Mouse (Mus musculus): ENCODE results near the gene Higd1c.
A peak's percentile ranks its signal among the peaks of the same experiment; 100 is the strongest.
"Not testable (repeated sequence)": the region's sequence is repeated elsewhere in the genome, so short reads cannot be mapped to it uniquely, and the experiment has no call there.

Gene Higd1c

GRCm38 (mm10) chr15:100365967-100366366 is 1.6 kb downstream of the Higd1c start:
- not testable (repeated sequence) for DNase-seq

GRCm38 (mm10) chr15:100367119-100367518 is 2.8 kb downstream of the Higd1c start:
- DNase-seq: no peak

- peak; percentile 66 for DNase-seq
Observed at GRCm38 (mm10) chr15:100375066-100375465, 10.7 kb downstream of the Higd1c start.

GRCm38 (mm10) chr15:100377847-100378505 is 13.6 kb downstream of the Higd1c start:
- DNase-seq: not testable (repeated sequence)

- DNase-seq: no peak
Observed at GRCm38 (mm10) chr15:100379658-100380057, 15.3 kb downstream of the Higd1c start.

- no peak for DNase-seq
Observed at GRCm38 (mm10) chr15:100380104-100380503, 15.8 kb downstream of the Higd1c start.

- DNase-seq: no peak
Observed at GRCm38 (mm10) chr15:100385705-100386104, 21.4 kb downstream of the Higd1c start.

GRCm38 (mm10) chr15:100387544-100388223 is 23.3 kb downstream of the Higd1c start:
- DNase-seq: no peak

GRCm38 (mm10) chr15:100388224-100388835 is 24.0 kb downstream of the Higd1c start:
- no peak for DNase-seq

GRCm38 (mm10) chr15:100388886-100389285 is 24.5 kb downstream of the Higd1c start:
- no peak for DNase-seq

GRCm38 (mm10) chr15:100391066-100391465 is 26.7 kb downstream of the Higd1c start:
- DNase-seq: no peak

- DNase-seq: no peak
Observed at GRCm38 (mm10) chr15:100391599-100391998, 27.3 kb downstream of the Higd1c start.

- no peak for DNase-seq
Observed at GRCm38 (mm10) chr15:100393016-100393415, 28.7 kb downstream of the Higd1c start.

GRCm38 (mm10) chr15:100395561-100395960 is 31.2 kb downstream of the Higd1c start:
- no peak for DNase-seq

GRCm38 (mm10) chr15:100400592-100401250 is 36.4 kb downstream of the Higd1c start:
- DNase-seq: no peak

GRCm38 (mm10) chr15:100401811-100402210 is 37.5 kb downstream of the Higd1c start:
- no peak for DNase-seq

- no peak for DNase-seq
Observed at GRCm38 (mm10) chr15:100402347-100402746, 38.0 kb downstream of the Higd1c start.

GRCm38 (mm10) chr15:100402798-100403197 is 38.5 kb downstream of the Higd1c start:
- DNase-seq: no peak

GRCm38 (mm10) chr15:100403318-100404000 is 39.1 kb downstream of the Higd1c start:
- no peak for DNase-seq

GRCm38 (mm10) chr15:100406088-100406487 is 41.7 kb downstream of the Higd1c start:
- no peak for DNase-seq

- no peak for DNase-seq
Observed at GRCm38 (mm10) chr15:100410918-100411672, 46.8 kb downstream of the Higd1c start.

- DNase-seq: no peak
Observed at GRCm38 (mm10) chr15:100411731-100412130, 47.4 kb downstream of the Higd1c start.

All from right cerebral cortex, postnatal 25 days (tissue).